Mouse (Mus musculus) heart, embryonic 12.5 days (tissue): ENCODE data around the gene Slc30a1. TPM values are rescaled to one million over a fixed set of nuclear protein-coding genes. Genes with fewer than 3 reads are reported as not detected.

Experiments used
- ATAC-seq: fragments of 200-750 bp; cut with Nextera tagmentation; 2 replicates; pipeline ENCODE4 v1.8.0; 2017; ENCODE audit warnings: moderate TSS enrichment, moderate library complexity; ENCODE audit not compliant: insufficient number of reproducible peaks, low FRiP score
- H3K27ac ChIP-seq: fragments of 300-500 bp; sonication (generic); 2 replicates; pipeline ENCODE4 v1.5.1; 2016; ENCODE audit warnings: mild to moderate bottlenecking, moderate library complexity; ENCODE audit not compliant: poor library complexity, severe bottlenecking
- H3K27me3 ChIP-seq: fragments of 300-500 bp; sonication (generic); replicated peaks from 2 replicates; pipeline ENCODE4 v1.6.1; 2016; ENCODE audit warnings: mild to moderate bottlenecking, moderate library complexity
- H3K36me3 ChIP-seq: fragments of 300-500 bp; sonication (generic); 2 replicates; pipeline ENCODE4 v1.6.1; 2016; ENCODE audit warnings: mild to moderate bottlenecking, moderate library complexity
- H3K4me1 ChIP-seq: fragments of 300-500 bp; sonication (generic); replicated peaks from 2 replicates; pipeline ENCODE4 v1.6.1; 2016; ENCODE audit warnings: mild to moderate bottlenecking
- H3K4me2 ChIP-seq: fragments of 300-500 bp; sonication (generic); 2 replicates; pipeline ENCODE4 v1.6.1; 2016; ENCODE audit warnings: mild to moderate bottlenecking, moderate library complexity
- H3K4me3 ChIP-seq: fragments of 300-500 bp; sonication (generic); 2 replicates; pipeline ENCODE4 v1.5.1; 2016; ENCODE audit warnings: mild to moderate bottlenecking
- H3K9ac ChIP-seq: fragments of 300-500 bp; sonication (generic); 2 replicates; pipeline ENCODE4 v1.6.1; 2016; ENCODE audit warnings: mild to moderate bottlenecking, moderate library complexity
- H3K9me3 ChIP-seq: fragments of 300-500 bp; sonication (generic); replicated peaks from 2 replicates; pipeline ENCODE4 v1.6.1; 2016; ENCODE audit warnings: mild to moderate bottlenecking, moderate library complexity
- WGBS: fragments of 180-500 bp; shearing (Covaris S2); methylation state at CpG from one replicate; pipeline ENCODE4 v1.1.7; 2016; 5-methylcytosine and 5-hydroxymethylcytosine counted together
- polyA plus RNA-seq: library from polyadenylated mRNA; unstranded; fragments of >200 nt; fragmentation: Nextera tagmentation; extraction: Ambion mirVana; gene quantifications from 2 replicates; pipeline ENCODE4 v1.2.1, GENCODE M21; 2016

The Slc30a1 gene
- polyA plus RNA-seq, 1 experiment from 2014 or later: 5.0 TPM

DNA sequence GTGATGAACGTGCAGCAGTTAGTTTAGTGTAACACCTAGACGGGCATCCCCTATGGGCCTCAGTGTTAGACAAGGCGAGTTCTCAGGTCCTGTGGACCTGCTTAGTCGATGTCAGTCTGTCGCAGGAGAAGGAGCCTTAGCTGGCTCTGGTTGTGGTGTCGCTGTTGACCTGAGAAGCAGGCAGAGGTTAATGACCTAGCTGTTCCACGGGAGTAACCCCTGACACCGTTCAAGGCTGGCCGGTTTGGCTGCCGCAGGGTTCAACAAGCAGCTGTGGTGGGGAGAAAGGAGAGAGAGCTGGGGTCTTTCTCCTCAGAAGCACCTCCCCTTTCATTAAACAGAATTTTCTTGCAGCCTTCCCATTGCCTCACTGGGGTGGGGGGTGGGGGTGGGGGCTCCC is 28.9 kb upstream of the Slc30a1 start:
- H3K9ac ChIP-seq: no peak overlapping the region
- H3K27me3 ChIP-seq: no peaks in the 10 kb centered on the region
- H3K9me3 ChIP-seq: 0 out of 2 replicates have a peak, but pooled peaks cover 3% of the 10 kb centered on the region
- WGBS: 72% methylated on average over 10 of the region's 10 CpGs
- H3K4me3 ChIP-seq: no peak overlapping the region
- H3K4me1 ChIP-seq: peaks cover 59% of the 10 kb centered on the region
- no peak overlapping the region for H3K4me2 ChIP-seq
- no peak for ATAC-seq
- H3K27ac ChIP-seq: no peak overlapping the region
- H3K36me3 ChIP-seq: no peaks in the 10 kb centered on the region

DNA sequence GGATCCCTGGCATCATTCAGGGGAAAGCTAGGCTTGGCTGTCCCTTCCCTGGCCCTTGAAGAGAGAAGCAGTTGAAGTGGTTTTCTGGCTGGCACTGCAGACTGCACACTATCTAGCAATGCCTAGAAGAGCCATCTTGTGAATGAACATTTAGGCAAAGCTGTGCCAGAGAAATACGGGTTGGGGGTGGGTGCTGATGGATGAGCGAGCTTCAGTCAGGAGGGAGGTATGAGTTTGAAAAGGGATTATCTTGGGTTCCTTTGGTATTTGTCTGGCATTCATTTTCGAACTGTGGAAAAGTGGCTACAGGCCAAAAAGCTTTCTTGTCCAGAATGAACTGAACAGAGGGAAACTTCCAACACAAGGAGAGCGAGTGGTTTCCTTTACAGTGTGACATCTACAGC is 28.0 kb upstream of the Slc30a1 start:
- Histone ChIP-seq H3K9ac (no peak overlapping the region), H3K4me3 (no peak overlapping the region), H3K27me3 (no peaks in the 10 kb centered on the region), H3K4me1 (peaks cover 65% of the 10 kb centered on the region), H3K36me3 (no peaks in the 10 kb centered on the region), H3K27ac (peak overlapping the region; percentile 53), H3K4me2 (no peak overlapping the region), H3K9me3 (0 out of 2 replicates have a peak, but pooled peaks cover 3% of the 10 kb centered on the region)
- ATAC-seq: no peak
- WGBS: 36% methylated on average over 4 of the region's 4 CpGs

DNA sequence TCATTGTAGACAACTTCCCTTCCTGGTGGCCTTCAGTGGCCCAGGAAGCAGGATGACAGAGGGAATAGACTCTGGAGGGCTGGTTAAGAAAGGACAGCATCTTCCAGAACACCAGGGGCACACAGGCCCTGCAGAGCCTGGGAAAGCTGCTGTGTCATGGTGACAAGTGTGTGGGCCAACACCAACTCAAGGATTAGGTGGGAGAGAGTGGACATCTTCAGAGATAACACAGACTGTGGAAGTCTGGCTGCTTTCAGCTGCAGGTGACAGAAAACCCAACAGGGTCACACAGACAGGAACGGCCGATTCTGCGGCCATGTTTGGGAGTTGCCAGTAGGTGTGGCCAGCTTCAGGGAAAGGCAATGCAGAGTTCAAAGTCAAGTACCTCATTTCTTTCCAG is 26.3 kb upstream of the Slc30a1 start:
- Histone ChIP-seq H3K27me3 (no peaks in the 10 kb centered on the region), H3K9me3 (0 out of 2 replicates have a peak, but pooled peaks cover 3% of the 10 kb centered on the region), H3K4me3 (no peak overlapping the region), H3K4me1 (peaks cover 64% of the 10 kb centered on the region), H3K36me3 (no peaks in the 10 kb centered on the region), H3K27ac (peak overlapping the region; percentile 36; the same call in 1 of the 2 replicates), H3K9ac (no peak overlapping the region), H3K4me2 (no peak overlapping the region)
- WGBS: 70% methylated on average over 3 of the region's 3 CpGs
- peak; percentile 65 for ATAC-seq

DNA sequence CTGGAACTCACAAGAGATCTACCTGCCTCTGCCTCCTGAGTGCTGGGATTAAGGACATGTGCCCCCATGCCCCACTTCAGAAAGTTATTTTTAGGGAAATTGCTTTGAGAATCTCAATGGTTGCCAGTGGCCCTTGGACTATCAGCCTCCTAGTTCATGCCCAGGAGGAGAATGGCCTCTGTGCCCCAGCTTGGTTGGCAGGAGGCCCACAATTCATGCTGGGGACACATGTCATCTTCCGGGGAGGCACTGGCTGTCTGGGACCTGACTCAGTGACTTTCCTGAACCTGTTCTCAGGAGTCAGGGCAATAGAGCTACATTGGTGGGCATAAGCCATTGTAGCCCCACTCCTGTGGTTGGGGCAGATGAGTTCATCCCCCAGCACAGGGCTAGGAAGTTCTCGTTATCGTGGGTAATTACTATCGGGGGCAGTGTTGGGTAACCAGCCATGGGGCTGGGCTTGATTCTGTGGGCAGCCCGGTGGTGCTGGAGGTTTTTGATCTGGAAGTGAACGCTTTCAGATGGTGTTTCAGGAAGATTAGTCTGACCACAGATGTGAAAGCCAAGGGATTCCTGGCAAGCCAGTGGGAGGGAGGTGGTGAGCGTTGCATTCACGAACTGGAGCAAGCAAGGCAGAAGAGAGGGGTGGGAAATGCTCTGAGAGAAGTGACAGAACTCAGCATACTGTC is 25.5 kb upstream of the Slc30a1 start:
- ATAC-seq: no peak
- Histone ChIP-seq H3K4me3 (no peak overlapping the region), H3K27me3 (no peaks in the 10 kb centered on the region), H3K9ac (no peak overlapping the region), H3K27ac (peak overlapping the region; percentile 10), H3K9me3 (0 out of 2 replicates have a peak, but pooled peaks cover 3% of the 10 kb centered on the region), H3K4me2 (no peak overlapping the region), H3K36me3 (no peaks in the 10 kb centered on the region), H3K4me1 (peaks cover 58% of the 10 kb centered on the region)
- WGBS: 45% methylated on average over 8 of the region's 8 CpGs

DNA sequence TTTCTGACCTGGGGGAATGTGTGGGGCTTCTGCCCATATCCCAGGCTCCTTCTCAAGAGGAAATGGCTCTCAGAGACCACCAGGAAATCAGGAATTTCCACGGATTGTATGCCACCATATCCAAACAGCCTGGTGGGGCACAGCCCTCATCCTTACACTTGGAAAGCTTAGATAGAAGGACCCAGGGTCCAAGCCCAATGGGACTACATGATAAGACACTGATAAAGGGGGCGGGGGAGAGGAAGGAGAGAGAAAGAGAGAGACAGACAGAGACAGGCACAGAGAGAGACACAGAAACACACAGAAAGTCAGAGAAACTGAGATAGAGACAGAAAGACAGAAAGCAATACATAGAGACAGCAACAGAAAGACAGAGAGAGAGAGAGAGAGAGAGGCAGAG is 24.9 kb upstream of the Slc30a1 start:
- 31% methylated on average over 2 of the region's 2 CpGs for WGBS
- H3K27ac ChIP-seq: peak overlapping the region; percentile 10; the same call in 1 of the 2 replicates
- no peaks in the 10 kb centered on the region for H3K36me3 ChIP-seq
- H3K4me3 ChIP-seq: no peak overlapping the region
- H3K9ac ChIP-seq: no peak overlapping the region
- H3K4me2 ChIP-seq: no peak overlapping the region
- H3K4me1 ChIP-seq: peaks cover 58% of the 10 kb centered on the region
- no peak for ATAC-seq
- 0 out of 2 replicates have a peak, but pooled peaks cover 4% of the 10 kb centered on the region for H3K9me3 ChIP-seq
- no peaks in the 10 kb centered on the region for H3K27me3 ChIP-seq

DNA sequence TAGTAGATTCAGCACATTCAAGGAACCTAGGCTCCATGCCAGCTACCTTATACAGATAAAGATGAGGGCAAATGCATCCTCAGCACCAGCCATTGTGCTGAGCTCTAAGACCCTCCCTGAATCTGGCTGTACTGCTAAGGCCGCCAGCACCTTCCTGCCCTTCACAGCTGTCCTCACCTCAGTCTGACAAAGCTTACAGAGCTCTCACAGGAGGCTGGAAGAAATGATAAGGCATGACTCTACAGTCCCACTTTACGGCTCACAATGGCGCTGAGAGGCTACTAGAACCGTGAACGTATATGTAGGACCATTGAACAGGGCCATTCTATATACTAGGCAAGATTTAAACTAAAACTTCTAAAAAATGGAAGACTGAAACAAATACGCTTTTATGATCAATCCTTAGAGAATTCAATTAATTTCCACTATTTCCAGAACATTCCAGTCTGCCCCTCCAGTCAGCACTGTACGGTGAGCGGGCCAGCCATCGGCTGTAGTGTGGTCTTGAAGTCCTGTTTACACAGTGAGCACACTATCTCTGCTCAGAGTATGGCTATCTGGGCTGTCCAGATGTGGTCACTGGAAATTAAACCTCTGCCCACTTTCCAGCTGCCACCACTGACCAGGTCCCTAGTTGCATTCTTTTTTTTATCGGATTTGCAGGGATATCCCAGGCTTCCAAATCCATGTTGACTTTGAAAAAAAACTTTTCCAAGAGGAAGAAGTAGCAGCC is 23.9 kb upstream of the Slc30a1 start:
- 41% methylated on average over 10 of the region's 10 CpGs for WGBS
- H3K27ac ChIP-seq: peak overlapping the region; percentile 49; the same call in 1 of the 2 replicates
- peak; percentile 89 for ATAC-seq

DNA sequence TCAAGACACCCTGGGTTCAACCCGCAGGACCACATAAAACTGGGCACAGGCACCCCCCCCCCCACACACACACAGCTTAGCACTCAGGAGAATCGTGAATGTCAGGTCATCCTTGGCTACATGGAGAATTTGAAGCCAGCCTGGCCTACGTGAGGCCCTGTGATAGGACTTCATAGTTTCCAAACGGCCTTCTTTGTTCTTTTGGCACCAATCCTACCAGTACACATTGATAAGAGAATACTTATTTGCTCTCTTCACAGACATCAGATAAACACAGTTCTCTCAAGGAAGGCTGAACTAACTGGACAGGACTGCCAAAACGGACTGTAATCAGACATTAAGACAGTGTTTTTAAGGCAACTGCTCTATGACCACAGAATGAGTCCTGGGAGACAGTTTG is 22.9 kb upstream of the Slc30a1 start:
- Histone ChIP-seq H3K4me1 (peaks cover 45% of the 10 kb centered on the region), H3K27ac (peak overlapping the region; percentile 47), H3K9ac (no peak overlapping the region), H3K4me2 (no peak overlapping the region), H3K36me3 (no peaks in the 10 kb centered on the region), H3K4me3 (no peak overlapping the region), H3K27me3 (no peaks in the 10 kb centered on the region), H3K9me3 (0 out of 2 replicates have a peak, but pooled peaks cover 6% of the 10 kb centered on the region)
- ATAC-seq: no peak
- WGBS: 41% methylated on average over 5 of the region's 5 CpGs

More for the DNA sequence above, 23.9 kb upstream of the Slc30a1 start:
- Histone ChIP-seq H3K4me1 (peaks cover 56% of the 10 kb centered on the region), H3K9me3 (0 out of 2 replicates have a peak, but pooled peaks cover 6% of the 10 kb centered on the region), H3K36me3 (no peaks in the 10 kb centered on the region), H3K27me3 (no peaks in the 10 kb centered on the region), H3K4me2 (no peak overlapping the region), H3K9ac (no peak overlapping the region), H3K4me3 (no peak overlapping the region)

DNA sequence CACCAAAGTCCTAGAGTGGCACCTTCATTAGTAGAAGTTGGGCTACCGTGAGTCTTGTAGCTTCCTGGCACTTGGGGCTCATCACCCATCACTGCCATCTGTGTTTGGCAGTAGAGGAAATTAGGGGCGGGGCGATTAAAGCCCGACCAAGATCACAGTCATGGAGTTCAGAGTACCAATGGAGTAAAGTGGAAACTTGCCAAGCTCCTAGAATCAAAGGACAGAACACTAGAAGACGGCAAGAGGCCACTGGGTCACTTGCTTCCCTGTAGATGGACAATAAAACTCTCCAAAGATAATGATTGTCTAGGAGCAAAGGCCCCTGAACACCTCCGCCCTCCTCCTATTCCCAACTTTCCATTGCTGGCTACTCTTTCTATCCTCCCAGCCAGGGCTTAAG is 14.7 kb upstream of the Slc30a1 start:
- Histone ChIP-seq H3K9ac (no peak overlapping the region), H3K4me2 (no peak overlapping the region), H3K4me1 (peaks cover 3% of the 10 kb centered on the region), H3K9me3 (no peaks in the 10 kb centered on the region), H3K36me3 (no peaks in the 10 kb centered on the region), H3K27ac (no peak overlapping the region), H3K27me3 (no peaks in the 10 kb centered on the region), H3K4me3 (no peak overlapping the region)
- ATAC-seq: no peak
- 75% methylated on average over 6 of the region's 6 CpGs for WGBS

DNA sequence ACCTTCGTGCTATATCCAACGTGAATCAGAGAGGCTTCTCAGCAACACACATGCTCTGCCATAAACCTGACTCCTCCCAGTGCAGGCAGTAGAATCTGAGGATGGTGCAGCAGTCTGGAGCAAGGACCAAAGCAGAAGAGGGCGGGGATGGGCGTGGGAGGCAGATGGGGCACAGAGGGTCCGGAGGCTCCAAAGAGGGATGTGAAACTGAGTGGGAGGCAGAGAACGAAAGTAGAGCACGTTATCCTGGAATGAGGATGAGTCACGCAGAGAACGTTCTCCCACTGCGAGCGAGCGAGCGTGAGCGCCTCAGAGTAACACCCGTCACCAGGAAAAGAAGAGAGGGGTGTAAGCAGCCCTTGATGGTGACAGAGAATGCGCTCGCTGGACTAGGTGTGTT is 12.2 kb upstream of the Slc30a1 start:
- Histone ChIP-seq H3K36me3 (no peaks in the 10 kb centered on the region), H3K4me2 (no peak overlapping the region), H3K4me1 (peaks cover 11% of the 10 kb centered on the region), H3K27ac (no peak overlapping the region), H3K9ac (0 out of 2 replicates have a peak overlapping the region, but pooled peaks have one; percentile 12), H3K9me3 (no peaks in the 10 kb centered on the region), H3K4me3 (no peak overlapping the region), H3K27me3 (no peaks in the 10 kb centered on the region)
- WGBS: 55% methylated on average over 17 of the region's 17 CpGs
- ATAC-seq: no peak

DNA sequence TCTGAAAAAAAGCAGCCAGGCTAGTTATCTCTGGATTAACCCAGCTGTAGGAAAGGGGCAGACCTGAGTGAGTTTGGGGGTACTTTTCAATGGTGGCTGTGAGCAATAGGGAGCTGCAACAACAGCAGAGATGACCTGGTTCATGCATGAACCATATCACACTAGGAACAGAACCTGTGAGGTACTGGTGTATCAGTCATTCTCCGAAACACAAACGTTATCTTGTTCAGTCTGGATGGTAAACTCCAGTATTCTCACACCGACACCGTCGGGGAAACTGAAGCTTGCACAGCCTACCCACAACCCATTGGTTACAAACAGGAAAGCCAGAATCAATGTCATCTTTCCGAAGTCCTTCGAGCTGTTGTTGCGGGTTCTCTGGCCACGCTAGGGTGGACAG is 11.7 kb upstream of the Slc30a1 start:
- no peak overlapping the region for H3K4me2 ChIP-seq
- H3K4me1 ChIP-seq: peaks cover 11% of the 10 kb centered on the region
- no peaks in the 10 kb centered on the region for H3K9me3 ChIP-seq
- no peaks in the 10 kb centered on the region for H3K27me3 ChIP-seq
- no peak for ATAC-seq
- WGBS: 90% methylated on average over 9 of the region's 9 CpGs
- H3K4me3 ChIP-seq: no peak overlapping the region
- no peak overlapping the region for H3K27ac ChIP-seq
- no peak overlapping the region for H3K9ac ChIP-seq
- H3K36me3 ChIP-seq: no peaks in the 10 kb centered on the region

DNA sequence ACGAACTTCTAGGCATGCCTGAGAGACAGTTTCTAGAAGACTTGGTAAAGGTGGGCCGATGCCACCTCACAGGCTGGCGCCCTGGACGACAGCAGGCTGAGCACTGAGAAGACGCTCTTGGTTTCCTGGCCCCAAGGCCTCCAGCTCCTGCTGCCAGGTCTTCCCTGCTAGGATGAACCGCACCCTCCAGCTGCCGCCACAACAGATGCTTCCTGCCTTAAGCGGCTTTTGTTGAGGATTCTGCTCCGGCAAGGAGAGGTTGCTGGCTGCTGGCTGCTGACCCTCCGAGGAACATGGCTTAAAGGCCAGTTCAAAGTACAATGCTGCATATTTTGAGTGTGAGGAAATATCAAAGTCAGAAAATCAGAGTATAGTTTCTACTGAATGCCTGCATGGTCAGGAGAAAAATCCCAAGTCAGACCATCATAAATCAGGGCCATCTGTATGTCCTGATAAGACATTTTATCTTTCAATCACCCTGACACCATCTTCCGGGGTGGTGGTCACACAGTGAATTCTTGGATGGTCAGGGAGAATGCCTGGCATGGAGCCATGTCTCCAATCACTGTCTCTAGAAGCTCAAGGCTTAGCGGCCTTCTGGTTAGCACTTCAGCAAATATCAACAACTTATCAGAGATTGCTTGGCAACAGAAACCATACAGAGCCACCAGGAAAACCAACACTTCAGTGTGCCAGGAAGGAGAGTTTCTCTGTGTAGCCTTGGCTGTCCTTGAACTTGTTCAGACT is 9.6 kb upstream of the Slc30a1 start:
- Histone ChIP-seq H3K4me2 (no peak overlapping the region), H3K9me3 (no peaks in the 10 kb centered on the region), H3K9ac (no peak overlapping the region), H3K4me1 (peaks cover 11% of the 10 kb centered on the region), H3K36me3 (no peaks in the 10 kb centered on the region), H3K27ac (no peak overlapping the region), H3K27me3 (no peaks in the 10 kb centered on the region), H3K4me3 (no peak overlapping the region)
- WGBS: 47% methylated on average over 12 of the region's 12 CpGs
- ATAC-seq: peak; percentile 40
